Mouse (Mus musculus): Measurements from ENCODE around the gene Tbc1d25.

Tbc1d25 gene

DNA sequence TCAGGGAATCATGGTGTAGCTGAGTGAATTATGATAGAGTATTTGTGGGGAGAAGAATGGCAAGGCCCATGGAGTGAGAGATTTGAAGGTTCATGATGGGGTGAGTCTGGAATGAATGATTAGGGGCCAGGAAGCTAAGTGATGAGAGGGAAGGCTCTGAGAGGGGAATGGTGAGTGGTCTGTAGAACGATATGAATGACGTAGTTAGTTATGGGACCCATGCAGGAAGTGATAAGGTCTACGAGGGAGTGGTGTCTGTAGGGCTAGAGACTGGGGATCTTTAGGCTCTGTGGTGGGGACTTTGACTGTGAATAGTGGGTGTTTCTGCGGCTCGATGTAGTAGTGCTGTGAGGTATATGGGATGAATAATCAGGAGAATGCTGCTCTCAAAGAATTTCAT is 3.7 kb upstream of the Tbc1d25 start:
- no peak for DNase-seq (ENCODE audit: low spot score)

- DNase-seq (ENCODE audit: low spot score), result no peak
Measured at GRCm38 (mm10) chrX:8178871-8179270, 2.9 kb upstream of the Tbc1d25 start.

DNA sequence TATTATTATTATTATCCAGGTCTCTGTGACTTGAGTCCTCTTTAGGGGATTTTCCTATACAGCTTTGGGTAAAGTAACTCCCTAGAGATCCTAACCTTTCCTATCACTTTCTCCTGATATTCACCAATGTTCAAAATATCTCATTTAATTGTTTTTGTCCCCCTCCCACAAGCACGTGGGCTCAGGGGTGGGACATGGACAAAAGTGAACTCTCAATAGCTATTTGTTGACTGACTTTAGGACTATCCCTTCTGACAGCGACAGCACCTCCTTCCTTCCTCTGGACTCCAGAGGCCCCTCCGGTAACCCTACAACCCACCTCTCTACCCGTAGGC is 845 bp downstream of the Tbc1d25 start:
- DNase-seq (ENCODE audit: low spot score), result no peak

DNA sequence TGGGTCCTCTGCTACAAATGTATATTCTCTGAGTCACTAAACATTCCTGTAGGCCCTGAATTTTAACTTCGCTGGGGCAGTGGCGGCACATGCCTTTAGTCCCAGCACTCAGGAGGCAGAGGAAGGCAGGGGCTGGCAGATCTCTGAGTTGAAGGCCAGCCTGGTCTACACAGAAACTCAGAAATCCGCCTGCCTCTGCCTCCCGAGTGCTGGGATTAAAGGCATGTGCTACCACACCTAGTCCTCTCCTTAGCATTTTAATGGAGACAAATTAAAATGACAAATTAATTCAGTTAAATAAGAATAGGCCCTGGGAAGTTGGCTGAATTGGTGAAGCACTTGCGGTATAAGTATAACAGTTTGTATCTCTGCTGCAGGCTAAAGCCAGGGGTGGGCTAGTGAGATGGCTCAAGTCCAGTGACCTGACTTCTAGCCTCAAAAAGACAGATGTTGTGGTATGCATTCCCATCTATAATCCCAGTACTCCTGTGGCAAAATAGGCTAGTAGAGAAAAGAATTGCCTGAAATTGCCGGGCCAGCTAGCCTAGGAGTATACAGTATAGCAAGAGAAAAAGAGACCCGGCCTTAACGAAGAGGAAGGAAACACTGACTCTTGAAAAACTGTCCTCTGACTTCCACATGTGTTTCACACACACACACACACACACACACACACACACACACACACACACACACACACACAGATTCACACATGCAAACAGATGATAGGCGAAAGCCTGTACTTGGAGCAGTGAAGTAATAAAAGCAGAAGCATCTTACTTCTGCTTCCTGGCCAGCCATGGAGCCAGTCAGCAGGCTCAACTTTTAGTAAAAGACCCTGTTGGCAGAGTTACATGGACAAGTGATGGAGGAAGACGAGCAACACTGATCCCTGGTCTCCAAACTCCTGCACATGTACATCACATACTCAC is 8.0 kb downstream of the Tbc1d25 start:
- no peak for DNase-seq (ENCODE audit: low spot score)

- no peak for DNase-seq (ENCODE audit: low spot score)
Measured at GRCm38 (mm10) chrX:8164471-8164870, 11.5 kb downstream of the Tbc1d25 start.

DNA sequence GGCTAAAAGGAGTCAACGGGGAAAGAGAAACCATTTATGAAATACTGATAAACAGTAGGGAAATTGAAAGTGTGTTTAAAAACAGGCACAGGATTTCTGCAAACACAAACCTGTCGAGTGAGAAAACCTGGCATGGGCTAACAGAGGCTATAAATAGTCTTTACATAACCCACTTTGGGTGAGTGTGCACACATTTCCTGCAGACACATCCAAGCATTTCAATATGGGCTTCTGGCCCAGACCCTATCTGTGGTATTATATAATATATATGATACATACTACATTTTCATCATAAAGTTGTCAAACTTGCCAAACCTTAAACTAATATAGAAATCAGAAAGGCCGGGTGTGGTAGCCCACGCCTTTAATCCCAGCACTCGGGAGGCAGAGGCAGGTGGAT is 12.9 kb downstream of the Tbc1d25 start:
- no peak for DNase-seq (ENCODE audit: low spot score)

- peak; percentile 89 for DNase-seq (ENCODE audit: low spot score)
Measured at GRCm38 (mm10) chrX:8145153-8145991, 30.6 kb downstream of the Tbc1d25 start, which contains the start of gene Rbm3. Gene Rbm3 (minus strand): TSS chrX:8145880.

DNA sequence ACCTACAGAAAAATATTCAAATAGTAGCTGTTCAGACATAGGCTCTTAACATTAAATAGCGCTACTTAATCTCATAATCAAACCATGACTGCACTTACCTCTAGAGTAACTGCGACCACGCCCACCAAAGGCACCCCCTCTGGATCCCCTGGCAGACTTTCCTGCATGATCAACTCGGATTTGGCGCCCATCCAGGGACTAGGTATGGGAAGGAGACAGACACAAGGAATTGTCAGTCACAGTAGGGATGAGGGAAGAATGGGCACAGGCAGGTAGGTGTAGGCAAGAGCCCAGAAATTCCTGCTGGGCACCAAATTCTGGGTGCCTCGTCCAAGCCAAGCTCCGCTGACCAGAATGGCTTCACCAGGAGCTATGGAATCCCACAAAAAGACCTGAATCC is 32.2 kb downstream of the Tbc1d25 start:
- no peak for DNase-seq (ENCODE audit: low spot score)

GRCm38 (mm10) chrX:8142948-8143347 is 33.0 kb downstream of the Tbc1d25 start:
- no peak for DNase-seq (ENCODE audit: low spot score)

GRCm38 (mm10) chrX:8141058-8141457 is 34.9 kb downstream of the Tbc1d25 start:
- DNase-seq (ENCODE audit: low spot score), result no peak

GRCm38 (mm10) chrX:8140446-8140845 is 35.5 kb downstream of the Tbc1d25 start:
- DNase-seq (ENCODE audit: low spot score), result no peak

DNA sequence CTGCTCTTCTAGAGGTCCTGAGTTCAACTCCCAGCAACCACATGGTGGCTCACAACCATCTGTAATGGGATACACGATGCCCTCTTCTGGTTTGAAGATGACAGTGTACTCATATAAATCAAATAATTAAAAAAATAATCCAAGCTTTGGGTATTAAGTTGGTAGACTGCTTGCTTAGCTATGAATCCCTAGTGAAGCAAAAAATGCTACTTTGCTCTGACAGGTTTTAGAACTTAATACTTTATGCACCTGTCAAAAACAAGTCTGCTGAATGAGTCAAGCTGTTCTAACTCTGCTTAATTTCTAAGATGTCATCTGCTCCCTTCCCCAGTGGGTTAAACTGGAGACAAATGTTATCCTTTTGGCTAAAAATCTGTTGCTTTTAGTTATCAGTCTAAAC is 36.5 kb downstream of the Tbc1d25 start:
- DNase-seq (ENCODE audit: low spot score), result no peak

GRCm38 (mm10) chrX:8135886-8136285 is 40.1 kb downstream of the Tbc1d25 start:
- DNase-seq (ENCODE audit: low spot score), result no peak

DNA sequence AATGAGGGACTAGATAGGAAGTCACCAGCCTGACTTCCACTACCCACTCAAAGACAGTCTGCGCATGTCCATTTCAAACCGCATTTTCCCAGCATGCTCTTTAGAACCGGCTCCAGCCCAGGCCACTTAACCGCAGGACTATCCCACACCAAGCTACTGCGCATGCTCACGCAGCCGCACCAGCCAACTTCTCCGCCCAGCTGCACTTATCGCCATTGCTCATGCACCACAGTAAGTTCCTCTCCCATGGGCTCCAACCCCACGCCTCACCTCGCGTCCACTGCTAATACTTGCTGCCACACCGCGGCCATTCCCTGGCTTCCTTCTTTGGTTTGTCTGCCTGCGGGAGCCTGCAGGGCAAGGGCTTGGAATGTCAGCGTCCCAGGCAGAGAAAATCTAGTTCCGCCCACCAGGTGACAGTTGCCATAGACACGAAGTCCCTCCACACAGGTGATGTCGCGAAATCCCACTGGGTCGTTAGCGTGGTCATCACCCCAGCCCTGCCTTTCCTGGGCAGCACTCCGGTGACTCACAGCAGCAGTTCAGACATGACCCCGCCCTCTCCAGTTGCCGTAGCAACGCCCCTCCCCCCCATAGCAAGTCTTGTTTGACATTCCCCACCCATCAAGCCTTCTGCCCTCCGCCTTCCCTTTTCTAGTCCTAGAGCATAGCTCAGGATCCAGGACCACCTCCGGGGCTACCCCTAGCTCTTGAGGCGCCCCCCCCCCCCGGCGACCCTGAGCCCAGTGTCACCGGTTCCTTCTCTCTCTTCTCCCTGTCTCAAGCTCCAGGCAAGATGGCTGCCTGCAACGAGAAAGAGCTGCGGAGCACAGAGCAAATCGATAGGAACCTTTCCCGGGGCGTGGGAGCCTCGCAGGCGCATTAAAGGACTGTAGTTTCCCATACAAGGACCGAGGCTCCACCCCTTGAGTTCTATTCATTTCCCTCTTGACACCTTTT is 43.7 kb downstream of the Tbc1d25 start, which contains the start of gene Wdr13:
Gene Wdr13, minus strand, starts transcription at position 876 of the 960 bp plus-strand sequence.
- DNase-seq (ENCODE audit: low spot score), result peak; percentile 90

GRCm38 (mm10) chrX:8131393-8131792 is 44.6 kb downstream of the Tbc1d25 start:
- DNase-seq (ENCODE audit: low spot score), result no peak

- no peak for DNase-seq (ENCODE audit: low spot score)
Measured at GRCm38 (mm10) chrX:8125235-8125634, 50.7 kb downstream of the Tbc1d25 start.

- no peak for DNase-seq (ENCODE audit: low spot score)
Measured at GRCm38 (mm10) chrX:8123821-8124470, 52.0 kb downstream of the Tbc1d25 start.

DNA sequence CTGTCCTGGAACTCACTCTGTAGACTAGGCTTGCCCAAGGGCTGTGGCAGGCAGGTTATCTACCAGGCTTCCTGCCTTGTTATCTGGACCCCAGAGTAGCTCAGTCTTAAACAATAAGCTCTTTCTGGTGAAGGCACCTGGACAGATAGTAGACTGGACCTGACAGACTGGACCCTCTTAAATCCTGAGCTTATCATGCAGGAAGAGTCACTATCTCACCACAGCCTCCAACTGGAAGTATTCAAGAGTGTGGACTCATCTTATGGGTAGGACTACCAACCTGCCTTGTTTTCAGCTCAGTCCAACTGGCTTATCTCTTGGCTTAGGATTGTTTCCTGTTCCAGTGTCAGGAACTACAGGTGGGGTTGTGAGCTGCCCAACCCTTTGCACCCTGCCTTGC is 58.7 kb downstream of the Tbc1d25 start:
- DNase-seq (ENCODE audit: low spot score), result no peak

DNA sequence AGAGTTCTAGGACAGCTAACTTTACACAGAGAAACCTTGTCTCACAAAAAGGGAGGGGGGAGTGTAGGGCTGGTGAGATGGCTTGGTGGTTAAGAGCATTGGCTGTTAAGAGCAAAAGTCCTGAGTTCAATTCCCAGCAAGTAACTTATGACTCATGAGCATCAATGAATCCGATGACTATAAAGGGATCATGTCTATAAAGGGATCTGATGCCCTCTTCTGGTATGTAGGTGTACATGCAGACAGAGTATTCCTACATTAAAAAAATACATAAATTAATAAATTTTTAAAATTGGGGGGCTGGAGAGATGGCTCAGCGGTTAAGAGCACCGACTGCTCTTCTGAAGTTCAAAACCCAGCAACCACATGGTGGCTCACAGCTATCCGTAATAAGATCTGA is 60.7 kb downstream of the Tbc1d25 start:
- no peak for DNase-seq (ENCODE audit: low spot score)

GRCm38 (mm10) chrX:8105019-8105418 is 71.0 kb downstream of the Tbc1d25 start:
- no peak for DNase-seq (ENCODE audit: low spot score)

Measured in T-cell, adult 2 months (primary cell).